Mouse (Mus musculus) liver, postnatal 0 days (tissue): ENCODE measurements at regions not wholly inside any gene's neighbourhood (a gene's known extent, or its start where the extent isn't known, plus 50 kb on each side); places are given as distances from the start of the nearest gene placed in this dataset.

ENCODE experiments used
- CTCF ChIP-seq: sonication (generic); IDR thresholded peaks from 2 replicates; pipeline ENCODE4 v1.5.1; 2016; ENCODE audit warnings: antibody characterized with exemption, low read depth
- EP300 ChIP-seq: IDR thresholded peaks from 2 replicates; pipeline ENCODE4 v1.6.1; 2016; ENCODE audit warnings: antibody characterized with exemption, low read depth, mild to moderate bottlenecking

- no peak for TF ChIP-seq CTCF
- no peak for TF ChIP-seq EP300
Observed at GRCm38 (mm10) chr3:41495893-41496292, 59.6 kb upstream of the Jade1 start.
